Comparison of ENCODE assay signal across 21 mouse cellular contexts in the genomic region with DNA sequence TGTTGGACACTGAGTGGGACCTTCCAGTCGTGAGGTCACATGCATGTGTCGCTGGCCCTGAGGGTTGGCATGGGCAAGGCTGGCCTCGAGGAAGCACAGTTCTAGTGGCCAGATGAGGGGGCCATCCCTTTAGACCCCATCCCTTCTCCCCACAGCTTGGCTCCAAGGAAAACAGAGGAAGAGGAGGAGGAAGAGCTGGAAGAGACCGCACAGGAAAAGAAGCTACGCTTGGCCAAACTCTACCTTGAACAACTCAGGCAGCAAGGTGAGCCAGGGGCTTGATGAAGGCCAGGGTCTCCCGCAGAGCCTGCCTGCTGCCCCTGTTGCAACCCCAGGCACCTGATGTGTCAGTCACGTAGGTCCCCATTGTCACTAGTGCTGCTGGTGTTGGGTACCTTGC. TPM values are rescaled to one million over a fixed set of nuclear protein-coding genes. Genes with fewer than 3 reads are reported as not detected.
A peak's percentile ranks its signal among the peaks of the same experiment; 100 is the strongest.
DNase-seq lines count a peak whose midpoint lies in the region; TF ChIP-seq lines count a peak whose summit lies in the region.
"Had no signal": no experiment of that assay in that cellular context is flagged by ENCODE, and none has a peak within 500 bp of the region (broad histone marks: within the 10 kb centered on the region; RNA-seq: fewer than 3 reads in every experiment).

No protein-coding gene starts in this region.

- H3K4me3 ChIP-seq in E14TG2a.4 (replicated peaks; ENCODE audit: low read length): peak overlapping the region; percentile 30; the same call in 1 of the 2 replicates
- H3K4me3 ChIP-seq: embryonic facial prominence, embryonic 15.5 days; erythroblast, embryonic 14.5 days; forebrain, embryonic 10.5 days; heart, embryonic 15.5 days; hindbrain, embryonic 15.5 days had no signal

- TF ChIP-seq CTCF in E14TG2a.4 (conservative IDR thresholded peaks at IDR 0.05; ENCODE audit: low read length): no peak

- no peaks in the 10 kb centered on the region for H3K27me3 ChIP-seq in E14TG2a.4 (ENCODE audit: insufficient read depth, low read length)
- H3K27me3 ChIP-seq: CH12.LX; embryonic facial prominence, embryonic 15.5 days; heart, embryonic 15.5 days; hindbrain, embryonic 15.5 days had no signal

- intact Hi-C loops in heart, postnatal 10 days (cut with DNase I): no loop called here

- peaks cover 84% of the 10 kb centered on the region for H3K4me1 ChIP-seq in E14TG2a.4 (replicated peaks; ENCODE audit: low read depth, low read length)

- peak; percentile 13 for DNase-seq in cerebellum, adult 9-10 months
- DNase-seq in cerebellum, adult 18-20 months: no peak
- peak; percentile 3 for DNase-seq in heart, postnatal 4 days
- DNase-seq in heart, postnatal 10 days: no peak
- DNase-seq in spleen, postnatal 4 days (ENCODE audit: low spot score in 2 of 2): peak; percentile 11 to 54
- no peak for DNase-seq in spleen, postnatal 14 days (ENCODE audit: low spot score in 2 of 2)
- no peak for DNase-seq in yolk sac, embryonic 10.5 days (ENCODE audit: low spot score)
- DNase-seq: adrenal gland, adult 2 months; adrenal gland, postnatal 25 days; embryo, embryonic 11 days; heart, adult 18-20 months had no signal

- no peaks in the 10 kb centered on the region for H3K9me3 ChIP-seq in E14TG2a.4 (ENCODE audit: low read length)
- H3K9me3 ChIP-seq: embryonic facial prominence, embryonic 15.5 days; forebrain, embryonic 10.5 days; heart, embryonic 15.5 days; hindbrain, embryonic 15.5 days had no signal

- peaks cover 69% of the 10 kb centered on the region for H3K36me3 ChIP-seq in E14TG2a.4 (ENCODE audit: insufficient read depth, low read length)

RNA-seq across cellular contexts. Expression of a gene that starts 3.8 kb away (rescaled TPM):
- total RNA-seq in heart, postnatal 4 days (2021): 1 to 10 TPM; 7.5 to 8.3 TPM
- total RNA-seq in heart, postnatal 10 days (2021): 10 to 100 TPM; 12.5 to 13.5 TPM

RNA-seq across cellular contexts. Expression of a gene that starts 4.8 kb away (rescaled TPM):
- 10 to 100 TPM; 21.3 to 23.3 TPM for total RNA-seq in heart, postnatal 4 days (2021)
- total RNA-seq in heart, postnatal 10 days (2021): 10 to 100 TPM; 18.8 to 19.1 TPM

RNA-seq across cellular contexts. Expression of a gene that starts 14.8 kb away (rescaled TPM):
- under 1 TPM in 1 of 2 experiments, not detected in 1; 0.14 TPM for total RNA-seq in heart, postnatal 4 days (2021)
- under 1 TPM in 1 of 2 experiments, not detected in 1; 0.12 TPM for total RNA-seq in heart, postnatal 10 days (2021)
- total RNA-seq: common myeloid progenitor, adult 5-6 weeks; heart, adult 18-20 months; heart, postnatal 25 days had no signal

RNA-seq across cellular contexts. Expression of a gene that starts 19.2 kb away (rescaled TPM):
- not detected for total RNA-seq in heart, postnatal 4 days (2021)
- not detected for total RNA-seq in heart, postnatal 10 days (2021)
- total RNA-seq: adrenal gland, adult 2 months; adrenal gland, postnatal 25 days; CH12.LX; common myeloid progenitor, adult 5-6 weeks; gastrocnemius, postnatal 36 days; heart, adult 18-20 months; heart, postnatal 25 days had no signal

RNA-seq across cellular contexts. Expression of a gene that starts 27.4 kb away (rescaled TPM):
- 100 to 1,000 TPM in 1 of 2 experiments, 10 to 100 TPM in 1; 96.8 to 101 TPM for total RNA-seq in heart, postnatal 4 days (2021)
- 10 to 100 TPM; 77.4 to 89.6 TPM for total RNA-seq in heart, postnatal 10 days (2021)

Comparison
In these comparisons a context has a peak if more than half of its experiments do, and no peak if none do; other contexts are left out.
1. DNase-seq: peak in cerebellum, adult 9-10 months (single experiment), heart, postnatal 4 days (single experiment) and spleen, postnatal 4 days (2 of 2); none in cerebellum, adult 18-20 months (0 of 2), heart, postnatal 10 days (0 of 2), spleen, postnatal 14 days (0 of 2) and yolk sac, embryonic 10.5 days (single experiment).